Mouse (Mus musculus) kidney, adult 2 months (tissue): ENCODE measurements around the gene Cntrl.

Experiments
- CTCF ChIP-seq: fragments of 200-500 bp; conservative IDR thresholded peaks from 2 replicates; pipeline ENCODE4 v1.5.1; 2011; ENCODE audit warnings: low read depth, mild to moderate bottlenecking, control low read depth, low read length, moderate library complexity, mixed read lengths; ENCODE audit not compliant: insufficient read depth, insufficient read length
- POLR2A ChIP-seq: fragments of 200-500 bp; IDR thresholded peaks from one replicate; pipeline ENCODE4 v1.6.1; 2011; ENCODE audit warnings: low read depth, low read length, control low read depth

GRCm38 (mm10) chr2:35133891-35134290, 24.6 kb downstream of the Cntrl start:
- TF ChIP-seq CTCF, result no peak
- no peak for TF ChIP-seq POLR2A
